Mouse (Mus musculus): ENCODE measurements at regions not wholly inside any gene's neighbourhood (a gene's known extent, or its start where the extent isn't known, plus 50 kb on each side); places are given as distances from the start of the nearest gene placed in this dataset.

DNA sequence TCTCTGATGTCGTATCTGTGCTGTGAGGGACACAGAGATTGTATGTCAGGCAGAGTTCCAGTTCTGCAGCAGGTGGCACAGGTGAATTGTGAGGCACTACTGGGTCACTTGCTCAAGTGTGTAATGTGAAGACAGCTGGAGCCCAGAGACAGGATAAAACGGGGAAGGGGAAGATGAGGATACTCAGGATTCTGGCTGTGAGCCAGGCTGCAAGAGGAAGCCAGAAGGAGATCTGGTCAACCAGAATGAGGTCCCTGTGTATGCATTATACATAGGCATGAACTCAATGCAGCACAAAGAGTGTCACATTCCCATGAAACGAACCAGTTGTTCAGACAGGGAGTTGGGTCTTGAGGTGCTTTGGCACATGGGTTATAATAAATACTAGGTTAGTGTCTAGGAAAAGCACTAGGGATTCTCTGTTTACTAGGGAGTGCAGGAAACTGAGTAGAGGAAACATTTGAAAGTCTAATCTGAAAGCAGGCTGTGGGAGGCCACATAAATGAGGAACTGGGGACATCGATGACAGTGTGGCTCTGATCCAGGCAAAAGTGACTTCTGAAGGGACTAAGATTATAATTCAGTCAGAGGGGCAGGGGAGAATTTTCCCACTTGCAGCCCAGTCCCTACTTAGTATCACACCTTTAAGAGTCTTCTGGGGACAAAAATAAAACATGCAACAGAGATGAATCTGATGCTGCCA, 109.9 kb upstream of the Rxfp2 start:
- no peak for DNase-seq (ENCODE audit: low spot score in 2 of 2)

DNA sequence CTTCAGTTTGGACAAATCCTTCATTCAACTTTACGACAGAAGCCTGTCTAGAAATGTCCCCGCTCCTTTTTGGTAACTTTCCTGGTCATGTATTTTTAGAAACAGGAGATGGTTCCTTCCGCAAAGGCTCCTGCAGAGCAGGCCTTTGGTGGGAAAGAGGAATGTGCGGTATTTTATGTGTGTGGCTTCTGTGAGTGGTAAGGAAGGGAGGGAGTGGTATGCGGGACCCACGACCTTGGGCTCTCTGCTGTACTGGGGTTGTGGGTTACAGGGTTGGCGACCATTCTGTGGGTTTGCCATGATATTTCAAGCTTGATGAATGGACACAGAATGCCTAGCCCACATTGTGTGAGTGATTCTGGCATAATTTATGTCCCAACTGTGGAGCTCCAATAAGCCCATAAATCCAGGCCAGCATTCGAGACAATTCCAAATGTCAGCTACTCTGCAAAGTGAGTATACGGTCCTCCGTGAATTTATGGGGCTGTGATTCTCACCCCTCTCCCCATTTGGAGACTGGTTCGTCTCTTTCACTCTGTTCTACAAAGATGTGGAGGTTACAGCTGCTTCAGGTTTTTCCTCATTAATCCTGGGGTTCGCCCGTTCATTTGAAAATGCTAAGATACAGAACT, 109.3 kb upstream of the Rxfp2 start:
- DNase-seq (ENCODE audit: low spot score in 2 of 2): no peak

DNA sequence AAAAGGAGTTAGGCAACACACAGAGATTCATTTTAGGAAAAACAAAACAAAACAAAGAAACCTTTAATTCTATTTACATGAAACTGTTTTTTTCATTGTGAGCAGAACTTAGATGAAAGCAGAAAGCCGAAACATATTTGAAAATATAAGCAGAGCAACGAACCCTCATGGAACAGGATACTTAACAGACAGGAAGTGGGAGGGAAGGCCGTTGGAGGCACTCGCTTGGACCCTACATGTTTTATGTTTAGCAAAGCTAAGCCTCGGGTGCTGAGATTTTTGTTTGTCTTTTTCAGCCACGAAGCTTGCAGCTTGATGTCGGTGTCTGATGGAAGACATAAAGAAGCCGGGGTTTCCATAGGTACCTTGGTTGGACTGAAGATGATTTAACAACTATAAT, 108.5 kb upstream of the Rxfp2 start:
- no peak for DNase-seq (ENCODE audit: low spot score in 2 of 2)

DNA sequence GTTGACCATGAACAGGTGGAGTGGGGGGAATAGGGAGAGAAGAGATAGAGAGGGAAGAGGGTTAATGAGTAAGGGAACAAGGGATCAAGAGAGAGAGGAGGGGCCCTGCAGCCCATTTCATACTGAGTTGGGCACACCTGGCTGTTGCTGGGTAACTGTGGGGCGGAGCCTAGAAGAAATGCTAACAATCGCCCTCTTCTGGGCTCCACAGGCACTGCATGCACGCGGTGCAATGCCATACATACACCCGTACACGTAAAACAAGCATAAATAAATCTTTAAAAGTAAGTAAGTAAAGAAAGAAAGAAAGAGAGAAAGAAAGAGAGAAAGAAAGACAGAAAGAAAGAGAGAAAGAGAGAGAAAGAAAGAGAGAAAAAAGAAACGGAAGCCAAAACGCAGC, 106.5 kb upstream of the Rxfp2 start:
- no peak for DNase-seq (ENCODE audit: low spot score in 2 of 2)

DNA sequence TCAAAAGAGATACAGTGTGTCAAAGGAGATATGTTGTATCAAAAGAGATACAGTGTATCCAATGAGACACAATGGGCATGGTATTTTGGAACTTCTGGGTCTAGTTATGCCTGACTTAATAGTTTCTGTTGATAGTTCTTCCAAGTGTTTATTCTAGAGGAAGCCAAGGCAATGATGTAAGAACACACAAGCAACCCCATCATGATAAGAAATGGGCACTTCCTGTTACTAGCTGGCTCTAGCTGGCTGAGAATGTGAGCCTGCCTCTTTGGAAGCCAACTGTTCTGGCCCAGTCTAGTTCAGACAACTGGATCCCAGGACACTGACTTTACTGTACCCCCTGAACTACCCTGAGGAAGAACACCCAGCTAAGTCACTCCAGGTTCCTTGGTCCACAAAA, 102.7 kb upstream of the Rxfp2 start:
- DNase-seq (ENCODE audit: low spot score in 2 of 2): no peak

DNA sequence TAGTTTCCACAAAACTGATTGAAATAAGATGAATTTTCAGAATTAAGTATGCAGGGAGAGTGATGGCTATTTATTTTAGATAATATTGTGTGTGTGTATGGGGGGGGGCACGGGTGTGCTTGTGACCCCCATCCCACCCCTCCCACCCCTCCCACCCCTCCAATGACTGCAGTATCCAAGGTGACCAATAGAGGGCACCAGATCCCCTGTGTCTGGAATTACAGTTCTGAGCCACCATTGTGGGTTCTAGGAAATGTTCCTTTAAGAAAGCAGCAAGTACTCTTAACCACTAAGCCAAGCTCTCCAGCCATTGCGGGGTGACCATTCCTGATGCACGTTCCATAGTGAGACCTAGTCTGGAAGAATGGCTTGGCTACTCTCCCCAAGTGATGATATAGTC, 101.1 kb upstream of the Rxfp2 start:
- DNase-seq (ENCODE audit: low spot score in 2 of 2): no peak

DNA sequence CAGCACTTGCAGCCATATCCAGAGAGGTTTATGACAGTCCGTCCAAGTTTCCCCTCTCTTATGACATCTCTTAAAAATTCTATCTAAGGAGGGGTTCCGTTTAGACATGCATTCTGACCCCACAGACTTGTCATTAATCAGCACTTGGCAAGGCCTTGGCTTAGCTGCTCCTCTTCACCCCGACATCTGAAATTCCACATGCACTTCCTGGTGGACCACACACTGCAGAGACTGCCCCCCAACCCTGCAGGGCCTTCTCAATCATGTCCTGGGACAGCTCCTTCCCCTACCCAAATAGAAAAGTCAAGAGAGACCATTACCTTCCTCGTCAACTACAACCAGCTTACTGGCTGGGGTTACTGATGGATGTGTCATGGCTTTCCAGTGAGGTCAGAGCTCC, 99.4 kb upstream of the Rxfp2 start:
- no peak for DNase-seq (ENCODE audit: low spot score in 2 of 2)

DNA sequence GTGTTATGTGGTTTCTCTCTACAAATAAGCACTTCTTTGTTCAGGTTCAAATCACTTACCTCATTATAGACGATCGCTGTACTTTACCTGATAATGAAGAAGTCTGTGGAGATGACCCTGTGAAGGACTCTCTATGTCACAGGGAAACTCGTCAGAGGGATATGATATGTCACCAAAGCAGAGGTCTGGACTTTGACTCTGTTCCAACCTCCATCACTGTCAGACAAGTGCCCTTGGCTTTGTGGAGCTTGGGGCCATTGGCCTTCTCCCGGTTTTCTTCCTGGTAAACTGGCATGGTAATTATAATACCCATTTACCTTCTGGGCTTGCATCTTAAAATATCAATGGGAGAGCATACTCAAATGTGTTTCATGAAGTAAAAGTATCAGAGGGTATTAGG, 98.1 kb upstream of the Rxfp2 start:
- no peak for DNase-seq (ENCODE audit: low spot score in 2 of 2)

DNA sequence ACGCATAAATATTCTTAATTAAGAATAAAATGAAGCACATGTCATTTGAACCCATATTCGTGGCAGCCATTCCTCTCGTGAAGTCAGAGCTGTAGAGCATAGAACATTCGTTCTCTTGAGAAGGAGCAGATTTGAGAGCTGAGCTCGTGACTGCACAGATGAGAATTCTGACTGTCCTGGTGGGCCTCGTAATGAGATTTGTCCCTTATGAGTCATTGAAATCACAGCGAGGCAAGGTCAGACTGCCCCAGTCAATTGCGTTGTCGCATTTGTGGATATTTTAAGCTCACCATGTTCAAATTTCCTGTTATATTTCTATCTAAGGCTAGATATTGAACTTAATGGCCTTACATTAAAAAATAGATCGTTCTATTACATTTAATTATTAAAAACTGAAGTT, 94.0 kb upstream of the Rxfp2 start:
- DNase-seq (ENCODE audit: low spot score in 2 of 2): no peak

DNA sequence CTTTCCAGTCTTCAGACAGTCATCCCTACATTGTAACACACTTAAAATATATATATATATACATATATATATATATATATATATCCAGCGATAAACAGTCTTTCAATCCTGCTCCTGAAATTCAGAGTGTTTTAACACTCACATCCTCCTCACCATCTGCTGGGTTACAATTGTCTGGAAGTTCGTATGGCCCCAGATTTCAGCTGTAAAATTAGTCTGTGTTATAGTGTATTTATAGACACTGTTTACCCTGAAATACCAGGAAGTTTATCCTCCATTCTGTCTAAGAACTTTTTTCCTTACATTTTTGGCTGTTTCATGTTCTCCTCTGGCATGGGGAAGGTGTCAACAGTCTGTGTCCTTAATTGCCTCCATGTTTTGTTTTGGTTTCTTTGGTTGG, 91.7 kb upstream of the Rxfp2 start:
- DNase-seq (ENCODE audit: low spot score in 2 of 2): peak; percentile 9 to 72

DNA sequence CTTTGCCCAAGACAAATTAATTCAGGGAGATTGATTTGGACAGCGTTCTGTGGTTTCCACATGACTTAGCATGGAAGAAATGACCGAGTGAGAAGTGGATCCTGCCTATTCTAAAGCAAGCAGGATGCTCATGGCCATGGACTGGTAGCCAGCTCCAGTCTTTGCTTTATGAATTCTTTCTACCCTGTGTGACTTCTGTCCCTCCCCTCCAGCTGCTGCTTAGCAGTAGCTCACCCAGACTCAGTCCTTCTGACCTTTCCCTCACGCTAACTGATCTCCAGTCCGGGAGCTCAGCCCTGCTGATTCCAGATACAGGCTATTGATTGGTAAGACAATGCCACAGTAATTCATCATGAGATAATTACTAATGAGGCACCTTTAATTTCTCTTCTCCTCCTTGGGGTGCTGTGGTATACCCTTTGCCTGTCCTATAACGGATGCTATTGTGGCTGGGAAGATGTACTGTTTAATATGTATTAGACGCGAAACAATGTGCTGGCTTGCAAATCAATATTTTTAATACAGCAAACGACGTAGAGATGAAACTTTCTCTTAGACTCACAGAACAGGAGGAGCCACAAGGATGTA, 86.8 kb upstream of the Rxfp2 start:
- DNase-seq (ENCODE audit: low spot score in 2 of 2): no peak

DNA sequence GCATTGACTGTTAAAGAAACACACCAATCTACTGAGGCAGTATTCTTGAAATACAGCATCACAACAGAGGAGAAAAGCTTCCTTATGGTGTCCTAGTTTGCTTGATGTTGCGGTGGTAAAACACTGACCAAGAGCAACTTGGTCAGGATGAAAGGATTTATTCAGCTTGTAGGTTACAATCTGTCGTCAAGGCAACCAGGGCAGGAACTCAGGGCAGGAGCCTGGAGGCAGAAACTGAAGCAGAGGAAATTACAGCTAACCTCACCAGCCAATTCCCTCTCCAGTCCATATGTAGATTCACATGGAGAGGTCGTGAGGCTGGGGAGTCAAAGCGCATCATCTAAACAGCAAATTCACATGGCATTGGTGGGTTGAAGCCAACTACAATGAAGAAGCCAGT, 86.3 kb upstream of the Rxfp2 start:
- no peak for DNase-seq (ENCODE audit: low spot score in 2 of 2)

DNA sequence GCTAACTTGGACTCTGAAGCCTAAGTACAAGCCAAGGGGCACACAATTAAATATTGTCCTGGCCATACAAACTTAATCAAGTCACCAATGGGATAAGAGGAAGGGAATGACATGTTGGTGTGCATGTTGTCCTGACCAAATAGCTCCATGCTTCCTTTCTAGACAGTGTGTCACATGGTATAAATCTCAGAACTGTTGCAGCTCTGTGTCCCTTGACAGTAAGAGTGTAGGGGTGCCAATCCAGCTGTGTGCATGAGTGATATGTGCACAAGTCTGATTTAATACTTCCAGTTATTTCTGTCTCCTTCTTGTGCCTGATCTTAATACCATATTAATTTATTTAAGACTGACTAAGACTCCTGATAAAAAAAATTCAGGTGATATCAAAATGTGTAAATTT, 72.8 kb upstream of the Rxfp2 start:
- no peak for DNase-seq (ENCODE audit: low spot score in 2 of 2)

DNA sequence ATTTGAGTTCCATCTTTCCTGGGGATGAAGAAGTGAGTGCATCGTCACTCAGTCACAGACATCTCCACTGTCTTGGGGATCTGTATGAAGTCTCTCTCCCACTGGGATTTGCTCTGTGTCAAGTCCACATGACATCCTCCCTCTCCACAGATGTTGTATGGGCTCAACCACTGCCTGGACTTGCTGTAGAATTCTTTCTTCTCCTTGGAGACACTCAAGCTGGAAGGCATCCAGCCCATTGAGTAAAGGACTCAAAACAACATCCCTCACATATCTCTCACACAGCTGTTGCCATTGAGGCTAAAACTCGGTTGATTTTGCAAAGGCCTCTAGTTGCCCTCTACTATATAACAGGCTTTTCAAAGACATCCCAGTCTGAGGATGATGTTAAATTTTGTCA, 71.0 kb upstream of the Rxfp2 start:
- no peak for DNase-seq (ENCODE audit: low spot score in 2 of 2)

DNA sequence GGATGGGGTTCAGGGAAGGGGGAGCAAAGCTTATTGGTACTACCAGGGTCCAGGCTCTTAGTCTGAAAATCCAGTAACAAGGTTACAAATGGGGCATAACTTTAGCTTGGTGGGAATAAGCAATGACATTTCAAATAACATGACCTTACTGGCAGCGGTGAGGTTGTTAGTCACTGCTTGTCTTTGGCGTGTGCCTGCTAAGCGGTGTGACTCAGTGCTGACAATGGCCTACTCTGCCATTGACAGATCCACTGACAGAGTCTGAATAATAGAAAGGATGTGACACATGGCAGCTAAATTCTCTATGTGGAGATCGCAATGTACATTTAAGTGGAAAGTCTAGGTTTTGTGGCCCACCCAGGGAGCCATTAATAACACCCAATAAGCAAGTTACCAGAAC, 61.5 kb upstream of the Rxfp2 start:
- no peak for DNase-seq (ENCODE audit: low spot score in 2 of 2)

DNA sequence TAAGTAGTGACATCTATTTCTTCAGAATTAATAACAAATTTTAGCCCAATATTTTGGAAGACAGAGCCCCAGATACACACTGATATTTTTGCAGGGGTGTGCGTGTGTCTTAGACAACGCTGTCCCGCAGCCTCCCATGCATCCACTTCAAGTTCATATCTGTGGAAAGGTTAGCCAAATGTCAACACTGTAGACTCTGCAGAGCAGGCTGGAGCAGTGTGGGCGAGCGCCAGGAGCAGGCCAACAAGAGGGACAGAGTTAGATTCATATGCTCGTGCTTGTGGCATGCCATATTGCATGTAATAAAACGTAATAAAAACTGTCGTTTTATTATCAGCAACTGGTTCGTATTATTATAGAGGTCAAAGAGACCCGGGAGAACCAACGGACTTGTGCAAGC, 57.3 kb upstream of the Rxfp2 start:
- no peak for DNase-seq (ENCODE audit: low spot score in 2 of 2)

DNA sequence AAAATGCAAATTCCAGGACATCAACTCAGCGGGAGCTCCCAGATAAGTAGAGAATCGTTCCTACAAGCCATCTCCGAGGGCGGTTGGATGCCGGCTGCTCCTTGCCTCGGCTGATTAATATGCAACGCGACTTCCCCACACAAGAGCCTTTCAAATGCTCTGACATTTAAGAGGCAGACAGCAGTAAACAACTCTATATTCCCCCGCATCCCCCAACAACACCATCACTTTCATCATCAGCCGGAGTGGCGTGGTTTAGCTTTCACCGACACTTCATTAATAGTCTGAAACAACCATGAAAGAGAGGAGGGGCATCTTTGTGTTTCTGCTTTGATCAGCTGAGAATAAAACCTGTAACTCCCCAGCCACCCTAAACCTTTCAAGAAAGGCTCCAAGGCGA, 53.7 kb upstream of the Rxfp2 start:
- peak; percentile 31 to 38 for DNase-seq (ENCODE audit: low spot score in 2 of 2)

All from frontal cortex, postnatal 36 days (tissue).